Mouse (Mus musculus): ENCODE data around the gene Uvrag. TPM values are rescaled to one million over a fixed set of nuclear protein-coding genes. Genes with fewer than 3 reads are reported as not detected.

Gene Uvrag
- polyA plus RNA-seq, 1 experiment from 2014 or later: 19.1 TPM

DNA sequence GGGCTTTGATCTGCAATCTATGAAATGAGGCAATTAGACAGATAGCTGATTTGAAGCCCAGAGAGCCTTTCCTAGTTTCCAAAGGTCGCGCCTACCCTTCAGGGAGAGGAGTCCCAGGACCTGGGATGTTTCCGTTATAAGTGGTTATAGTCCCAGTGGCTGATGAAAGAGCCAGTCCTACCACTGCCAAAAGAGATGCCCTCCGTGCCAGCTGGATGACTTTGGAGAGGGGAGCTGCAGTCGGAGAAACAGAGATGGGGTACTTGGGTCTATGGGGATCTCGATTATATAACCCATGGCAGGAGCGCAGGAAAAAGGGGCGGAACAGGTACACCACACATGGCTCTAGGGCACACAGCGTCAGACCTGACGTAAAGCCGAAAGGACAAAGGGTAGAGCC is 21.0 kb upstream of the Uvrag start:
- no peak for ATAC-seq (replicated peaks; ENCODE audit: low FRiP score)
- Histone ChIP-seq H3K4me2 (no peak overlapping the region), H3K36me3 (no peaks in the 10 kb centered on the region), H3K27me3 (no peaks in the 10 kb centered on the region), H3K9me3 (replicated peaks) (no peaks in the 10 kb centered on the region), H3K4me3 (replicated peaks) (no peak overlapping the region), H3K27ac (peak overlapping the region; percentile 60; the same call in 1 of the 2 replicates), H3K9ac (no peak overlapping the region), H3K4me1 (peaks cover 31% of the 10 kb centered on the region)
- WGBS: 77% methylated on average over 11 of the region's 11 CpGs

GRCm38 (mm10) chr7:99161529-99161928 is 20.6 kb upstream of the Uvrag start:
- Histone ChIP-seq H3K9me3 (replicated peaks) (no peaks in the 10 kb centered on the region), H3K9ac (no peak overlapping the region), H3K36me3 (no peaks in the 10 kb centered on the region), H3K4me2 (no peak overlapping the region), H3K27me3 (no peaks in the 10 kb centered on the region), H3K27ac (peak overlapping the region; percentile 60), H3K4me1 (peaks cover 31% of the 10 kb centered on the region), H3K4me3 (replicated peaks) (no peak overlapping the region)
- WGBS: 33% methylated on average over 4 of the region's 4 CpGs
- ATAC-seq (replicated peaks; ENCODE audit: low FRiP score): peak; percentile 85

DNA sequence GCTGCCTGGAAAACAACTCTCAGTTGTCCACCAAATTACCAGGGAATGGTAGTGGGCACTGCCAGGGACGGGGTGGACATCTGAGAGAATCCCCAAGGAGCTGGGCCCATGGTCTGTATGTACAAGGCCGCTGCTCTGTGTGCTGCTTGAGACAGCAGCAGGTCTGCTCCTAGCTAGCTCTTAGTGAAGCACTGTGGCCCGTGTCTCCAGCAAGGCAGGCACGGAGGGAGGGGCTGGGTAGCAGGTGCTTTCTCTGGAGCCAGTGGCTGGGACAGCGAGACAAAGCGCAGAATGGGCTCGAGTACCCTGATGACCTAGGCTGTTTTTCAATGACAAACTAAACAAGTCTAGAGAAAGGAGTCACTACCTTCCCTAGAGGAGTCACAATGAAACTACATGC is 20.1 kb upstream of the Uvrag start:
- H3K4me2 ChIP-seq: no peak overlapping the region
- no peak overlapping the region for H3K9ac ChIP-seq
- ATAC-seq (replicated peaks; ENCODE audit: low FRiP score): 0 out of 2 replicates have a peak, but pooled peaks have one; percentile 7
- no peak overlapping the region for H3K4me3 ChIP-seq (replicated peaks)
- H3K4me1 ChIP-seq: peaks cover 36% of the 10 kb centered on the region
- H3K27ac ChIP-seq: peak overlapping the region; percentile 60
- 68% methylated on average over 7 of the region's 7 CpGs for WGBS
- H3K36me3 ChIP-seq: no peaks in the 10 kb centered on the region
- no peaks in the 10 kb centered on the region for H3K9me3 ChIP-seq (replicated peaks)
- no peaks in the 10 kb centered on the region for H3K27me3 ChIP-seq

- no peak for ATAC-seq (replicated peaks; ENCODE audit: low FRiP score)
- Histone ChIP-seq H3K27me3 (no peaks in the 10 kb centered on the region), H3K4me1 (peaks cover 41% of the 10 kb centered on the region), H3K4me3 (replicated peaks) (no peak overlapping the region), H3K9ac (no peak overlapping the region), H3K9me3 (replicated peaks) (no peaks in the 10 kb centered on the region), H3K27ac (no peak overlapping the region), H3K4me2 (no peak overlapping the region), H3K36me3 (no peaks in the 10 kb centered on the region)
- WGBS: 86% methylated on average over 2 of the region's 2 CpGs
Observed at GRCm38 (mm10) chr7:99159446-99159845, 18.5 kb upstream of the Uvrag start.

- H3K27ac ChIP-seq: no peak overlapping the region
- no peak for ATAC-seq (replicated peaks; ENCODE audit: low FRiP score)
- H3K36me3 ChIP-seq: no peaks in the 10 kb centered on the region
- H3K9ac ChIP-seq: no peak overlapping the region
- H3K27me3 ChIP-seq: no peaks in the 10 kb centered on the region
- no peak overlapping the region for H3K4me3 ChIP-seq (replicated peaks)
- no peaks in the 10 kb centered on the region for H3K9me3 ChIP-seq (replicated peaks)
- 81% methylated on average over 5 of the region's 5 CpGs for WGBS
- H3K4me1 ChIP-seq: peaks cover 43% of the 10 kb centered on the region
- H3K4me2 ChIP-seq: no peak overlapping the region
Observed at GRCm38 (mm10) chr7:99158904-99159303, 18.0 kb upstream of the Uvrag start.

- no peak for ATAC-seq (replicated peaks; ENCODE audit: low FRiP score)
Observed at GRCm38 (mm10) chr7:99158011-99158410, 17.1 kb upstream of the Uvrag start.

DNA sequence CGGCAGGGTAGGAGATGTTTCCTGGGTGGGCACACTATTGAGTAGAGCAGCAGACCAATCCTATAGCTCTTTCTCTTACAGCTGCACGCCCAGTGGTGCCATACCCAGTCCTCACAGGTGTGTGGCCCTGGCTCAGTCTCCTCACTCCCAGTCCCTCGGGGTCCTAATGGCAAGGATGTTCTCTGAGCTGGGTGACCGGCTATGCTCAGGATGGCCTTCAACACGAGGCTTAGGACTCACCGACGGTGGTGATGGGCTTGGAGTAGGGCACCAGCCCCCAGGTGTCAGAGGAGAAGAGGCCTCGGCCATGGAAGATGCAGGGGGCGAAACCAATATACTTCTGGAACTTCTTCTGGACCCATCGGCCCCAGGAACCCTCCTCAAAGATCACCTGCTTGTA is 15.8 kb upstream of the Uvrag start:
- Histone ChIP-seq H3K9me3 (replicated peaks) (no peaks in the 10 kb centered on the region), H3K27ac (no peak overlapping the region), H3K36me3 (no peaks in the 10 kb centered on the region), H3K4me1 (peaks cover 36% of the 10 kb centered on the region), H3K27me3 (no peaks in the 10 kb centered on the region), H3K4me2 (no peak overlapping the region), H3K9ac (no peak overlapping the region), H3K4me3 (replicated peaks) (no peak overlapping the region)
- 85% methylated on average over 10 of the region's 10 CpGs for WGBS
- no peak for ATAC-seq (replicated peaks; ENCODE audit: low FRiP score)

More at GRCm38 (mm10) chr7:99158011-99158410, 17.1 kb upstream of the Uvrag start:
- Histone ChIP-seq H3K4me3 (replicated peaks) (no peak overlapping the region), H3K9me3 (replicated peaks) (no peaks in the 10 kb centered on the region), H3K9ac (no peak overlapping the region), H3K27ac (no peak overlapping the region), H3K4me2 (no peak overlapping the region), H3K27me3 (no peaks in the 10 kb centered on the region), H3K36me3 (no peaks in the 10 kb centered on the region), H3K4me1 (peaks cover 38% of the 10 kb centered on the region)
- WGBS: 82% methylated on average over 8 of the region's 8 CpGs

GRCm38 (mm10) chr7:99155311-99156289 is 14.7 kb upstream of the Uvrag start:
- Histone ChIP-seq H3K9ac (peak overlapping the region; percentile 39), H3K4me3 (replicated peaks) (peak overlapping the region; percentile 28; the same call in 1 of the 2 replicates), H3K36me3 (no peaks in the 10 kb centered on the region), H3K4me1 (peaks cover 25% of the 10 kb centered on the region), H3K9me3 (replicated peaks) (no peaks in the 10 kb centered on the region), H3K27ac (peak overlapping the region; percentile 78), H3K27me3 (no peaks in the 10 kb centered on the region), H3K4me2 (peak overlapping the region; percentile 60)
- 12% methylated on average over 17 of the region's 17 CpGs for WGBS
- peak; percentile 82 for ATAC-seq (replicated peaks; ENCODE audit: low FRiP score)

GRCm38 (mm10) chr7:99154648-99155151 is 13.8 kb upstream of the Uvrag start:
- Histone ChIP-seq H3K4me3 (replicated peaks) (no peak overlapping the region), H3K36me3 (no peaks in the 10 kb centered on the region), H3K4me1 (peaks cover 22% of the 10 kb centered on the region), H3K9ac (no peak overlapping the region), H3K27ac (no peak overlapping the region), H3K4me2 (peak overlapping the region; percentile 36; the same call in 1 of the 2 replicates), H3K9me3 (replicated peaks) (no peaks in the 10 kb centered on the region), H3K27me3 (no peaks in the 10 kb centered on the region)
- WGBS: 54% methylated on average over 8 of the region's 8 CpGs
- ATAC-seq (replicated peaks; ENCODE audit: low FRiP score): peak; percentile 52

- Histone ChIP-seq H3K27me3 (no peaks in the 10 kb centered on the region), H3K4me3 (replicated peaks) (no peak overlapping the region), H3K9me3 (replicated peaks) (no peaks in the 10 kb centered on the region), H3K4me1 (peaks cover 22% of the 10 kb centered on the region), H3K36me3 (no peaks in the 10 kb centered on the region), H3K4me2 (no peak overlapping the region), H3K27ac (no peak overlapping the region), H3K9ac (no peak overlapping the region)
- ATAC-seq (replicated peaks; ENCODE audit: low FRiP score): no peak
- WGBS: 85% methylated on average over 11 of the region's 11 CpGs
Observed at GRCm38 (mm10) chr7:99153686-99154202, 12.8 kb upstream of the Uvrag start.

DNA sequence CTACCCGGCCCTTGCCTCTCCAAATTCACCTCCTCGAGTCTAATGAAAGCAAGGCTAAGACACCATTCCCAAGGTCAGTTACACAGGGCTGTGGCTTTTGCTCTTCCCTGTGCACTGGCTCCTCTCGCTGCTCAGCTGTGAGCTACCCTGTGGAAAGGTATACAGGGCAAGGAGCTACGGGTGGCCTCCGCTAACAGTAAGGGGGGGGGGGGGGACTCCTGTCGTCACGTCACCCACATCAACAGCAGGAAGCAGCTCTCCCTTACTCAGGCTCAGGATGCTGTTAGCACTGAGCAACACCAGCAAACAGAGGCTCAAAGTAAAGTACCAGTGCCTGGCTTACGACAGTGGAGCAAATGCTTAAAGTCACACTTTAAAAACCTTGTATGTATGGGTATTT is 11.8 kb upstream of the Uvrag start:
- no peak for ATAC-seq (replicated peaks; ENCODE audit: low FRiP score)
- no peaks in the 10 kb centered on the region for H3K9me3 ChIP-seq (replicated peaks)
- H3K4me2 ChIP-seq: no peak overlapping the region
- H3K4me1 ChIP-seq: peaks cover 22% of the 10 kb centered on the region
- no peaks in the 10 kb centered on the region for H3K36me3 ChIP-seq
- H3K27ac ChIP-seq: no peak overlapping the region
- 85% methylated on average over 8 of the region's 8 CpGs for WGBS
- H3K9ac ChIP-seq: no peak overlapping the region
- H3K4me3 ChIP-seq (replicated peaks): no peak overlapping the region
- no peaks in the 10 kb centered on the region for H3K27me3 ChIP-seq

- WGBS: 8% methylated on average over 7 of the region's 7 CpGs
Observed at GRCm38 (mm10) chr7:99151342-99151741, 10.4 kb upstream of the Uvrag start.

More at GRCm38 (mm10) chr7:99151342-99151741, 10.4 kb upstream of the Uvrag start:
- peak; percentile 20 for ATAC-seq (replicated peaks; ENCODE audit: low FRiP score)
- Histone ChIP-seq H3K4me1 (peaks cover 26% of the 10 kb centered on the region), H3K36me3 (no peaks in the 10 kb centered on the region), H3K4me3 (replicated peaks) (no peak overlapping the region), H3K9ac (no peak overlapping the region), H3K9me3 (replicated peaks) (no peaks in the 10 kb centered on the region), H3K4me2 (no peak overlapping the region), H3K27me3 (no peaks in the 10 kb centered on the region), H3K27ac (no peak overlapping the region)
